Mouse (Mus musculus) olfactory bulb, adult 2 months (tissue): Measurements from ENCODE around the gene Vmn2r27.

Experiments
- CTCF ChIP-seq: fragments of 200-500 bp; IDR thresholded peaks from 2 replicates; pipeline ENCODE4 v1.5.1; 2012; ENCODE audit warnings: low read depth, mild to moderate bottlenecking, low read length, moderate library complexity; ENCODE audit not compliant: insufficient read depth
- POLR2A ChIP-seq: fragments of 200-500 bp; IDR thresholded peaks from 2 replicates; pipeline ENCODE4 v1.6.1; 2012; ENCODE audit warnings: mild to moderate bottlenecking, low read depth, low read length, moderate library complexity; ENCODE audit not compliant: insufficient read depth

GRCm38 (mm10) chr6:124273231-124273880 is 41.7 kb upstream of the Vmn2r27 start:
- no peak for TF ChIP-seq POLR2A
- TF ChIP-seq CTCF = no peak
